Mouse (Mus musculus) lung, embryonic 16.5 days (tissue): ENCODE measurements around the gene Dcp1a. TPM values are rescaled to one million over a fixed set of nuclear protein-coding genes. Genes with fewer than 3 reads are reported as not detected.
"Not testable (repeated sequence)": the region's sequence is repeated elsewhere in the genome, so short reads cannot be mapped to it uniquely, and the experiment has no call there.

Experiments
- ATAC-seq: fragments of 200-750 bp; cut with Nextera tagmentation; 2 replicates; pipeline ENCODE4 v1.8.0; 2017; ENCODE audit warnings: low read depth, mild to moderate bottlenecking, moderate library complexity
- H3K27ac ChIP-seq: fragments of 300-500 bp; sonication (generic); 2 replicates; pipeline ENCODE4 v1.5.1; 2014; ENCODE audit warnings: mild to moderate bottlenecking, control low read depth, low read length
- H3K27me3 ChIP-seq: fragments of 300-500 bp; sonication (generic); 2 replicates; pipeline ENCODE4 v1.6.1; 2014; ENCODE audit warnings: low read depth, low read length, mixed read lengths; ENCODE audit not compliant: control insufficient read depth, insufficient read depth
- H3K36me3 ChIP-seq: fragments of 300-500 bp; sonication (generic); 2 replicates; pipeline ENCODE4 v1.6.1; 2014; ENCODE audit warnings: low read length; ENCODE audit not compliant: control insufficient read depth, insufficient read depth
- H3K4me1 ChIP-seq: fragments of 300-500 bp; sonication (generic); replicated peaks from 2 replicates; pipeline ENCODE4 v1.6.1; 2014; ENCODE audit warnings: low read length, mixed read lengths; ENCODE audit not compliant: control insufficient read depth, insufficient read depth
- H3K4me2 ChIP-seq: fragments of 300-500 bp; sonication (generic); 2 replicates; pipeline ENCODE4 v1.6.1; 2014; ENCODE audit warnings: low read depth, low read length, control low read depth
- H3K4me3 ChIP-seq: fragments of 300-500 bp; sonication (generic); 2 replicates; pipeline ENCODE4 v1.5.1; 2014; ENCODE audit warnings: mild to moderate bottlenecking, low read length, control low read depth
- H3K9ac ChIP-seq: fragments of 300-500 bp; sonication (generic); 2 replicates; pipeline ENCODE4 v1.6.1; 2014; ENCODE audit warnings: low read length, control low read depth
- H3K9me3 ChIP-seq: fragments of 300-500 bp; sonication (generic); 2 replicates; pipeline ENCODE4 v1.6.1; 2016; ENCODE audit warnings: low read length; ENCODE audit not compliant: control insufficient read depth
- WGBS: fragments of 180-500 bp; shearing (Covaris S2); extraction: QIAGEN DNeasy Blood & Tissue Kit; methylation state at CpG from one replicate; pipeline ENCODE4 v1.1.7; 2014; 5-methylcytosine and 5-hydroxymethylcytosine counted together
- polyA plus RNA-seq: library from polyadenylated mRNA; unstranded; fragments of >200 nt; fragmentation: Nextera tagmentation; extraction: Ambion mirVana; gene quantifications from 2 replicates; pipeline ENCODE4 v1.2.1, GENCODE M21; 2015

Dcp1a gene
- polyA plus RNA-seq, 1 experiment from 2014 or later, result 24.8 TPM

GRCm38 (mm10) chr14:30530726-30531269, 51.5 kb downstream of the Dcp1a start:
- Histone ChIP-seq H3K4me1 (peaks cover 3% of the 10 kb centered on the region; the same call in 1 of the 2 replicates), H3K4me3 (no peak overlapping the region), H3K27me3 (no peaks in the 10 kb centered on the region), H3K27ac (peak overlapping the region; percentile 28; the same call in 1 of the 2 replicates), H3K36me3 (peaks cover 5% of the 10 kb centered on the region; the same call in 1 of the 2 replicates), H3K9ac (no peak overlapping the region), H3K9me3 (no peaks in the 10 kb centered on the region), H3K4me2 (no peak overlapping the region)
- WGBS, result 47% methylated on average over 8 of the region's 8 CpGs
- peak; percentile 50; the same call in 1 of the 2 replicates for ATAC-seq

DNA sequence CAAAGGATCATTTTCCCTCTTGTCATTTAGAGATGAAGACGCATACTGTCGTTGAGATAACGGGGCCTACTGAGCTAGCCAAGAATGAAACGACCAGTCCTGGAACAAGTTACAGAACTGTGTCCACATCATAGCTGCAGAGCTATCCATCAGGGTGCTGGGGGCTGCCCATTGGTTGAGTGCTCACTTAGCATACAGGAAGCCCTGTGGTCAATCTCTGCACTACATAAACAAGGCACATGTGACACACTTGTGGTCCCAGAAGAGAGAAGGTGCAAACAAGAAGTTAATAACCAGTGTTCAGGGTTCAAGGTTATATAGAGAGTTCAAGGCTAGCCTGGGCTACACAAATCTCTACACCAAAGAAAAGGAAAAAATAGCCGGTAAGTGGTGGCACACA, 52.1 kb downstream of the Dcp1a start:
- H3K9me3 ChIP-seq, result no peaks in the 10 kb centered on the region
- no peaks in the 10 kb centered on the region for H3K27me3 ChIP-seq
- H3K9ac ChIP-seq, result no peak overlapping the region
- no peak overlapping the region for H3K4me2 ChIP-seq
- H3K4me1 ChIP-seq, result peaks cover 3% of the 10 kb centered on the region; the same call in 1 of the 2 replicates
- H3K36me3 ChIP-seq, result 0 out of 2 replicates have a peak, but pooled peaks cover 3% of the 10 kb centered on the region
- WGBS, result 74% methylated on average over 5 of the region's 5 CpGs
- no peak overlapping the region for H3K27ac ChIP-seq
- no peak for ATAC-seq
- no peak overlapping the region for H3K4me3 ChIP-seq

DNA sequence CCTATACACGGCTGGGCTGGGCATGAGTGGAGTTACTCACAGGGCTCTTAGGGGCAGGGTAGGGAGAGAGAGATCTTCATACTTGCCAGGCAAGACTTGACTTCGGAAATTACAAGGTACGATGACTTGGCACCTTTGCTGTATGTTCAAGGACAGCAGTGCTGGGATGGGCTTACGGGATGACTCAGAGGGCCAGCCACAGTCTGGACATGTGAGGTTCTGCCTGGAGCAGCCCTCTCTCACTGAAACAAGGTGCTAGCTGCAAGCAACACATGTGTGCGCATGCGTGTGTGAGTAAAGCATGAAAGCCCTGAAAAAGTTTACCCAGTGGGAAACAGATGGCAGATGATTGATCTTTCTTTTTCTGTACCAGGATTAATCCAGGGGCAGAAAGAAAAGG, 52.6 kb downstream of the Dcp1a start:
- no peak overlapping the region for H3K27ac ChIP-seq
- H3K4me2 ChIP-seq, result no peak overlapping the region
- H3K4me1 ChIP-seq, result peaks cover 3% of the 10 kb centered on the region; the same call in 1 of the 2 replicates
- WGBS, result 90% methylated on average over 6 of the region's 6 CpGs
- no peak for ATAC-seq
- no peak overlapping the region for H3K9ac ChIP-seq
- no peaks in the 10 kb centered on the region for H3K9me3 ChIP-seq
- H3K27me3 ChIP-seq, result no peaks in the 10 kb centered on the region
- 0 out of 2 replicates have a peak, but pooled peaks cover 3% of the 10 kb centered on the region for H3K36me3 ChIP-seq
- no peak overlapping the region for H3K4me3 ChIP-seq

- Histone ChIP-seq H3K36me3 (no peaks in the 10 kb centered on the region), H3K27ac (no peak overlapping the region), H3K4me3 (no peak overlapping the region), H3K27me3 (no peaks in the 10 kb centered on the region), H3K4me2 (no peak overlapping the region), H3K9me3 (no peaks in the 10 kb centered on the region), H3K4me1 (peaks cover 3% of the 10 kb centered on the region; the same call in 1 of the 2 replicates), H3K9ac (no peak overlapping the region)
- ATAC-seq, result no peak
- 69% methylated on average over 6 of the region's 6 CpGs for WGBS
Observed at GRCm38 (mm10) chr14:30533780-30534450, 54.6 kb downstream of the Dcp1a start.

DNA sequence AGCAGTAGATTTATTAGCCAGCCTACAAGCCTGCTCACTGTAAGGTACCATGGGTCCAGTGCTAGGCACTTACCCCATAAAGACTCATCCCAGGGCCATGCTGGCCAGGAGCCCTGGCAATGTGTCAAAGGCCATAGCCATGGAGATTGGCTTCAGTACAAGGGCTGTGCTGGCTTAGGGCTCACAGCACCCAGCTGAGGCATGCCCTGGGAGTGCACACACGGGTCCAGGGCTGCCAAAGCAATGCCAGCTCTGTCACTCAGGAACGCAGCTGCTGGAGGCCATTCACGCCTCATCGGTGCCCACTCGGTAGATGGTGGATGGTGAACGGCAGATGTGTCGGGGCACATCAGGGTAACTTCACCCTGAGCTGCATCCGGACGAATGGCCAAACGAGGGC, 62.2 kb downstream of the Dcp1a start:
- Histone ChIP-seq H3K27ac (no peak overlapping the region), H3K27me3 (no peaks in the 10 kb centered on the region), H3K9ac (no peak overlapping the region), H3K4me1 (no peaks in the 10 kb centered on the region), H3K4me2 (no peak overlapping the region), H3K4me3 (no peak overlapping the region), H3K9me3 (no peaks in the 10 kb centered on the region), H3K36me3 (no peaks in the 10 kb centered on the region)
- 74% methylated on average over 10 of the region's 10 CpGs for WGBS
- no peak; the same call in 1 of the 2 replicates for ATAC-seq

GRCm38 (mm10) chr14:30543331-30543730, 64.0 kb downstream of the Dcp1a start:
- not testable (repeated sequence) for H3K9ac ChIP-seq, ATAC-seq, H3K4me1 ChIP-seq, H3K27ac ChIP-seq, H3K4me2 ChIP-seq, H3K36me3 ChIP-seq, H3K9me3 ChIP-seq, H3K27me3 ChIP-seq, H3K4me3 ChIP-seq
- 74% methylated on average over 5 of the region's 5 CpGs for WGBS

- ATAC-seq, result peak; percentile 23
- peak within 1 kb of the TSS; percentile 86 for H3K4me3 ChIP-seq
- H3K4me2 ChIP-seq, result peak within 1 kb of the TSS; percentile 93
- 26% methylated on average over 8 of the region's 8 CpGs for WGBS
- no peaks in the 10 kb centered on the region for H3K36me3 ChIP-seq
- H3K4me1 ChIP-seq, result peaks cover 27% of the 10 kb centered on the region
- no peaks in the 10 kb centered on the region for H3K9me3 ChIP-seq
- no peaks in the 10 kb centered on the region for H3K27me3 ChIP-seq
- H3K9ac ChIP-seq, result peak within 1 kb of the TSS; percentile 90
- peak within 1 kb of the TSS; percentile 96 for H3K27ac ChIP-seq
Observed at GRCm38 (mm10) chr14:30548131-30548720, 68.9 kb downstream of the Dcp1a start, which contains the start of gene Tkt. Gene Tkt, plus strand, starts transcription at chr14:30548359.

DNA sequence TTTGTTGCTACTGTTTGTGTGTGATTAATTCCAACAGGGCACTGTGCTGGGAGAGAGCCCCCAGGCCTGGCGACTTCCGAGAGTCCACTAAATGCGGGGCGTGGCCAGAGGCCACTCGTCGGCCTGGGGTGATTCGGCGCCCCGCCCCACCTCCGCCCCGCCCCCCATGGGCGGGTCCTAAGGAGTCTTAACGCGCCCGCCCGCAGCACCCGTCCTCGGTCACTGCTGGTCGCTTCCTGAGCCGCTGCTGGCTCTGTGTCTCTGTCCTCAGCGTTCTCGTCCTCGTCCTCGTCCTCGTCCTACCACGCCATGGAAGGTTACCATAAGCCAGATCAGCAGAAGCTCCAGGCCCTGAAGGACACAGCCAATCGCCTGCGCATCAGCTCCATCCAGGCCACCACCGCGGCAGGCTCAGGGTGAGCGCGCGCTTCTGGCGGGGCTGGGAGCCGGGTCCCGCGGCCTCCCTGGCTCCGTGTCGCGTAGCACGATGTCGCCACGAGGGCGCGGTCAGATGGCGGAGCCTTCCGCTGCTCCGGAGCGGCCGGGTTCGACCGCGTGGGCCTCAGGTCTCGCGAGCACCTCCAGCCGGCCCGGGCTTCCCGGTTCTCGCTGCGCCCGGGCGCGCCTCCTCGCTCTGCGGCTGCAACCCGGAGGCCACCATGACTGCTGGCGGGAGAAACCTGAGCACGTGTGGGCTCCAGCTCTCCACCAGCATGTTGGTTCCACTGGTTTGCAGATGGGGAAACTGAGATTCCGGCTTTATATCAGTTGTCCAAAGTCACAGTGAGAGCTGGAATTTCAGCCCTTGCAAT, 69.8 kb downstream of the Dcp1a start:
- Histone ChIP-seq H3K27me3 (no peaks in the 10 kb centered on the region), H3K4me3 (peak overlapping the region; percentile 86), H3K36me3 (no peaks in the 10 kb centered on the region), H3K27ac (peak overlapping the region; percentile 96), H3K4me2 (peak overlapping the region; percentile 93), H3K4me1 (peaks cover 27% of the 10 kb centered on the region), H3K9me3 (no peaks in the 10 kb centered on the region), H3K9ac (peak overlapping the region; percentile 90)
- peak; percentile 97 for ATAC-seq
- WGBS, result under 1% methylated on average over 64 of the region's 69 CpGs

DNA sequence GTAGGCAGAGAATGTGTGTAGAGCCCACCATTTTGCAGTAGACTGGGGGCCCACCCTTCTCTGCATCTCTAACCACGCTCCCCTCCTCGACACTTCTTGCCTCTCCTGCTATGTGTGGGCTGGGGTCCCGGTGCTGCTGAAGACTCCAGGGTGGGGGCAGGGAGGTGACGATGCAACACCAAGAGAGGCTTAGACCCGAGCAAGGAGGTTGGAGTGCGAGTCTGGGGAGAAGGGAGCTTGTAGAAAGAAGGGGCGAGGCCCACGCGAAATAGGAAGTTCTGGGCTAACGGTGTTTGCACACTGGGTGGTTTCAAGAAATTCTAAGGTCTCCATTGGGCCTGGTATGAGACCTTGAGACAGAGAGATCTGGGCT, 70.4 kb downstream of the Dcp1a start:
- peaks cover 27% of the 10 kb centered on the region for H3K4me1 ChIP-seq
- no peaks in the 10 kb centered on the region for H3K36me3 ChIP-seq
- ATAC-seq, result 0 out of 2 replicates have a peak, but pooled peaks have one; percentile 3
- H3K4me3 ChIP-seq, result peak overlapping the region; percentile 86
- peak overlapping the region; percentile 90 for H3K9ac ChIP-seq
- H3K27ac ChIP-seq, result peak overlapping the region; percentile 96
- no peaks in the 10 kb centered on the region for H3K27me3 ChIP-seq
- WGBS, result under 1% methylated on average over 10 of the region's 10 CpGs
- no peaks in the 10 kb centered on the region for H3K9me3 ChIP-seq
- peak overlapping the region; percentile 93 for H3K4me2 ChIP-seq
